Mouse (Mus musculus) hindbrain, embryonic 16.5 days (tissue): ENCODE measurements around the gene Vmn1r199. TPM values are rescaled to one million over a fixed set of nuclear protein-coding genes. Genes with fewer than 3 reads are reported as not detected.
"Not testable (repeated sequence)": the region's sequence is repeated elsewhere in the genome, so short reads cannot be mapped to it uniquely, and the experiment has no call there.

Experiments
- ATAC-seq: fragments of 200-750 bp; cut with Nextera tagmentation; 2 replicates; pipeline ENCODE4 v1.8.0; 2017; ENCODE audit warnings: moderate TSS enrichment, moderate library complexity
- H3K27ac ChIP-seq: fragments of 300-500 bp; sonication (generic); 2 replicates; pipeline ENCODE4 v1.5.1; 2014; ENCODE audit warnings: low read depth, mild to moderate bottlenecking, control low read depth, low read length, moderate library complexity
- H3K27me3 ChIP-seq: fragments of 300-500 bp; sonication (generic); replicated peaks from 2 replicates; pipeline ENCODE4 v1.6.1; 2014; ENCODE audit warnings: low read length; ENCODE audit not compliant: control insufficient read depth, insufficient read depth
- H3K36me3 ChIP-seq: fragments of 300-500 bp; sonication (generic); 2 replicates; pipeline ENCODE4 v1.6.1; 2014; ENCODE audit warnings: mild to moderate bottlenecking, low read length, moderate library complexity, mixed read lengths; ENCODE audit not compliant: control insufficient read depth, insufficient read depth
- H3K4me1 ChIP-seq: fragments of 300-500 bp; sonication (generic); 2 replicates; pipeline ENCODE4 v1.6.1; 2014; ENCODE audit warnings: low read depth, low read length; ENCODE audit not compliant: control insufficient read depth, insufficient read depth
- H3K4me2 ChIP-seq: fragments of 300-500 bp; sonication (generic); 2 replicates; pipeline ENCODE4 v1.6.1; 2014; ENCODE audit warnings: mild to moderate bottlenecking, low read length, control low read depth, moderate library complexity
- H3K4me3 ChIP-seq: fragments of 300-500 bp; sonication (generic); 2 replicates; pipeline ENCODE4 v1.5.1; 2014; ENCODE audit warnings: mild to moderate bottlenecking, low read length, control low read depth, moderate library complexity
- H3K9ac ChIP-seq: fragments of 300-500 bp; sonication (generic); 2 replicates; pipeline ENCODE4 v1.6.1; 2014; ENCODE audit warnings: low read depth, mild to moderate bottlenecking, control low read depth, low read length, moderate library complexity
- H3K9me3 ChIP-seq: fragments of 300-500 bp; sonication (generic); 2 replicates; pipeline ENCODE4 v1.6.1; 2014; ENCODE audit warnings: mild to moderate bottlenecking, low read length, moderate library complexity; ENCODE audit not compliant: control insufficient read depth
- WGBS: fragments of 180-500 bp; shearing (Covaris S2); extraction: QIAGEN DNeasy Blood & Tissue Kit; methylation state at CpG from one replicate; pipeline ENCODE4 v1.1.7; 2014; 5-methylcytosine and 5-hydroxymethylcytosine counted together
- polyA plus RNA-seq: library from polyadenylated mRNA; unstranded; fragments of >200 nt; fragmentation: Nextera tagmentation; extraction: Ambion mirVana; gene quantifications from 2 replicates; pipeline ENCODE4 v1.2.1, GENCODE M21; 2015

Vmn1r199 gene
- not detected in 2 replicates for polyA plus RNA-seq

DNA sequence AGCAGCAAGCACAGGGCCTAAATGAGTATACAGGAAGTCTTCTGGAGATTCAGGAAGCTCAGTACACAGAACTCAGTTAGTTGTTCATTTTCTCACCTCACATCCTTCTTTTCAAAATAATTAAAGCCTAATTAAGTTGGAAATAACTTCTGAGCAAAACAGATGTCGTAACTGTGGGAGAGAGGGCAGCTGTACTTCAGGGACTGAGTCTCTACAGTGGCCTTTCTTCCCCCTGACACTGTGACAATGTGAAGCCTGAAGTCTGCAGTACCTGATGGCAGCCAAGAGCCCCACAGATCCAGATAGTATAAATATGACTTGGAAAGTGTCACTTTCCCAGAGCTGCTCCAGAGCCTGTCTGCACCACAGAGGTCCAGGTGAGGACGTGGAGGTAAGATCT, at the start of gene Vmn1r199:
Vmn1r199 (plus strand) TSS at position 301 of the 400 bp plus-strand sequence.
- no peak within 1 kb of the TSS for H3K4me3 ChIP-seq
- no peaks in the 10 kb centered on the region for H3K9me3 ChIP-seq
- WGBS, result 85% methylated on average over 2 of the region's 2 CpGs
- H3K36me3 ChIP-seq, result no peaks in the 10 kb centered on the region
- H3K4me2 ChIP-seq, result no peak within 1 kb of the TSS
- H3K27me3 ChIP-seq, result no peaks in the 10 kb centered on the region
- no peaks in the 10 kb centered on the region for H3K4me1 ChIP-seq
- no peak for ATAC-seq
- H3K9ac ChIP-seq, result no peak within 1 kb of the TSS
- no peak within 1 kb of the TSS for H3K27ac ChIP-seq

DNA sequence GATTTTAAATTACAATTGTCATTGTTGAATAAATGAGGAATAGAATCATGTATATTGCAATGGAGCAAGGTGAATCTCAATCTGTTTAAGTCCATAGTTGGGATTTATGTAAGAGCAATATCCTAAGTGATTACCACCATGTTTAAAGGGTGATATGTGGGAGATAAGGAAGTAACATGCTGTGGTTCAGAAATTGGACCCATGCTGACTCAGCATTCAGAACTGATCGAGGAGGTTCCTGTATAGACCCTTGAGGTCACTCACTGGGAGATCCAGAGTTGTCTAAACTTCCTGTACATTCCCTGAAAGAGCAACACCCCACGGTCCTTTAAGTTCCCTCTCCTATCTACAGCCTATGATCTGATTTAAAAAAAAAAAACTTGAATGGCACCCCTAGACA, 46.3 kb upstream of the Vmn1r199 start:
- Histone ChIP-seq H3K4me1 (no peaks in the 10 kb centered on the region), H3K4me3 (no peak overlapping the region), H3K4me2 (no peak overlapping the region), H3K36me3 (no peaks in the 10 kb centered on the region), H3K27ac (no peak overlapping the region), H3K9me3 (no peaks in the 10 kb centered on the region), H3K9ac (no peak overlapping the region), H3K27me3 (no peaks in the 10 kb centered on the region)
- no peak for ATAC-seq
- 71% methylated on average over 2 of the region's 2 CpGs for WGBS

DNA sequence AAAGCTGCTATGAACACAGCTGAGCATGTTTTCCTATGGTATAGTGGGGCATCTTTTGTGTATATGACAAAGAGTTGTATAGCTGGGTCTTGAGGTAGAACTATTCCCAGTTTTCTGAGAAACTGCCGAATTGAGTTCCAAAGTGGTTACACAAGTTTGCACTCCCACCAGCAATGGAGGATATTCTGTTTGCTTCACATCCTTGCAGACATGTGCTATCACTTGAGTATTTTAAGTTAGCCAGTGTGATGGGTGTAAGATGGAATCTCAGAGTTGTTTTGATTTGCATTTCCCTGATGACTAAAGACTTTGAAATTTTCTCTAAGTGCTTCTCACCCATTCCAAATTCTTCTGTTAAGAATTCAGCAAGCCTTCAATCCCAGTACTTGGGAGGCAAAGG, 44.1 kb upstream of the Vmn1r199 start:
- Histone ChIP-seq H3K27ac (no peak overlapping the region), H3K4me2 (no peak overlapping the region), H3K9me3 (no peaks in the 10 kb centered on the region), H3K4me3 (no peak overlapping the region), H3K4me1 (no peaks in the 10 kb centered on the region), H3K9ac (no peak overlapping the region), H3K36me3 (no peaks in the 10 kb centered on the region), H3K27me3 (no peaks in the 10 kb centered on the region)
- WGBS, result 96% methylated on average over 1 of the region's 1 CpGs
- ATAC-seq, result no peak

DNA sequence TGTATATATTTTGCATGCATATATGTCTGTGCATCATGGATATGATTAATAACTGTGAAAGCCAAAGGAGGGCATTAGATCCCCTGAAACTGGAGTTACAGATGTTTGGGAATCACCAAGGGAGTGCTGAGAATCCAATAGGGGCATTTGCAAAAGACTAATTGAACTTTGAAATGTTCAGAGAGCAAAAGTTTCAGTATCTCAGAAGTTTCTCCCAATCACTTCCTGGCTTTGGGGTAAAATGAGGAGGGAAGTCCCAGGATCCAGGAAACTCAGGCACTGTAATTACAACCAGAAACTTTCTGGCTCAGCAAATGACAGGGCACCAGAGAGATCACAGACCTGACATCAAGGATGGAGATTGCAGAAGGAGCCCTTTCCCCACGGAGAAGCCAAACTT, 29.6 kb upstream of the Vmn1r199 start, which contains the start of gene Vmn1r198:
Vmn1r198 (plus strand) TSS at position 301 of the 400 bp plus-strand sequence.
- no peak within 1 kb of the TSS for H3K27ac ChIP-seq
- WGBS, result 72% methylated on average over 1 of the region's 1 CpGs
- ATAC-seq, result no peak
- H3K36me3 ChIP-seq, result no peaks in the 10 kb centered on the region
- no peaks in the 10 kb centered on the region for H3K27me3 ChIP-seq
- no peaks in the 10 kb centered on the region for H3K9me3 ChIP-seq
- no peak within 1 kb of the TSS for H3K4me2 ChIP-seq
- H3K9ac ChIP-seq, result no peak within 1 kb of the TSS
- H3K4me1 ChIP-seq, result no peaks in the 10 kb centered on the region
- H3K4me3 ChIP-seq, result no peak within 1 kb of the TSS

DNA sequence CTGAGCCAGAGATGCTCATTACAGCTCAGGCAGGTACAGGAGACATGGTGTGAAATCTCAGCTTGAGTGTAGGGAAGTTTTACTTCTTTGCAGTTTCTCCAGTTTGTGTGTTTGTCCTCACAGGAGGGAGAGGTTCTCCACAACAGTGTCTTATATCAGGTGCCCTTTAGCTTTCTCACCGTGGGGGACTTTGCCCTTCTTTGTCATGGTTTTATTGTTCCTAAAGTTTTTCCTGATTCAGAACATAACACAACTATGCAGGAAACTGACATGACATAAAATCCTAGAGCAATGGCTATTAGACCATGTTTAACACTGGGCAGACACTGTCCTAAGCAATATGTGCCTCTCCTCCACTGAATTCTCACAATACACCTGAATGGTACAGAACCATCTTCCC, 28.8 kb upstream of the Vmn1r199 start:
- Histone ChIP-seq H3K4me1 (no peaks in the 10 kb centered on the region), H3K27ac (no peak overlapping the region), H3K27me3 (no peaks in the 10 kb centered on the region), H3K9ac (no peak overlapping the region), H3K36me3 (no peaks in the 10 kb centered on the region), H3K4me2 (no peak overlapping the region), H3K9me3 (no peaks in the 10 kb centered on the region), H3K4me3 (no peak overlapping the region)
- ATAC-seq, result no peak
- 86% methylated on average over 1 of the region's 1 CpGs for WGBS

DNA sequence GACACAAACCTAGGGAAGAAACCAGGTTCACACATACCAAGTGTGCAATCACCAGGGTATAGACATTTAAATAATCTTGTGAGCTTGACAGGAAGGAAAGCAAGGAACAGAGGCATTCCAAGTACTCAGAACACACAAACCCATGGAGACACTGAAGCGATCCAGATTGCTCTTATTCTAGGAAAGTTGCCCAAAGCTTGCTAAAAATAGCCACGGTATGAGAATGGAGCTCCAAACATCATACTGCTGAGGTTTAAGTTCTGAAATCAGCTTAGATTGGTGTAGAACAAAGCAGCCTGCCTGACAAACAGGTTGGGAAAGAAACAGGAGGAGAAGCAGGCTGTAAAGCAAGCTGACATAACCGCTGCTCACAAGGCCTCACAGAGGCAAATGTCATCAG, 1.5 kb downstream of the Vmn1r199 start:
- H3K27me3 ChIP-seq, H3K4me2 ChIP-seq, H3K4me1 ChIP-seq, H3K4me3 ChIP-seq, H3K9ac ChIP-seq, H3K36me3 ChIP-seq, H3K27ac ChIP-seq, ATAC-seq, H3K9me3 ChIP-seq: not testable (repeated sequence)
- WGBS, result 84% methylated on average over 3 of the region's 3 CpGs

DNA sequence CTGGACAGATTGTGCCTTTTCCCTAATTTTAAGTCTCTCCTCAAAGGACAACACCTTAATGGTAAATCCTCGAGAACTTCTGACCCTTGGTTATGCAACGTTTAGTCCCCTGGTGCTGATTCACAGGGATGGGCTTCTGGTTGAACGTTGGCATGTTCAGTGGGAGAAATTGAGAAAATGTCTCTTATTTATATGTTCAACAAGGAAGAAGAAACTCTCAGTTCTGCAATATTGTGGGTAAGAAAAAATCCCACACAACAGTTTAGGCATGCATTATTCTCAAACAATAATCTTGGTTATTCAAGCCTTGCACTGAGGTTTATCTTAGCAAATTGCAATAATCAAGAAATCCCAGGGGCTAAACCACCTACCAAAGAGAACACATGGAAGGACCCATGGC, 3.8 kb downstream of the Vmn1r199 start:
- Histone ChIP-seq H3K4me1 (no peaks in the 10 kb centered on the region), H3K36me3 (no peaks in the 10 kb centered on the region), H3K27me3 (no peaks in the 10 kb centered on the region), H3K9me3 (no peaks in the 10 kb centered on the region), H3K9ac (no peak overlapping the region), H3K27ac (no peak overlapping the region), H3K4me2 (no peak overlapping the region), H3K4me3 (no peak overlapping the region)
- 84% methylated on average over 3 of the region's 3 CpGs for WGBS
- no peak for ATAC-seq

DNA sequence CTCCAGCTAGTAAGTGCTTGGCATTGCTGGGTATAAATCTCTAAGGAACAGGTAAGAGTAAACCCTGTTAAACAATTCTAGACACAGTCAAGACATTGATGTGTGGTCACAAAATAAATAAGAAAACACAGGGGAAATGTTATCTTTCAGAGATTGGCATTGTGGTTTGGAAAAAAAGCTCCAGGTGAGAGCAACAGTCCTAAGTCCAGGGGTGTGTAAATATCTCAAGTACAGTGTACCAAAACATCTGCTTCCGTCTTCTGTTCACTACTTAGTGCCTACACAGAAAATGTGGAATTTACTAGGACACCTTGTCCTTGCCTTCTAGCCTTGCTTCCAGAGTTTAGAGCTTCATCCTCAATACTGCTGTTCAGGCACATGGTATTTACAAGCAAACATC, 7.4 kb downstream of the Vmn1r199 start:
- WGBS, result 80% methylated on average over 1 of the region's 1 CpGs
- ATAC-seq, result no peak
- Histone ChIP-seq H3K4me1 (no peaks in the 10 kb centered on the region), H3K36me3 (no peaks in the 10 kb centered on the region), H3K27ac (no peak overlapping the region), H3K9me3 (no peaks in the 10 kb centered on the region), H3K9ac (no peak overlapping the region), H3K27me3 (no peaks in the 10 kb centered on the region), H3K4me3 (no peak overlapping the region), H3K4me2 (no peak overlapping the region)

DNA sequence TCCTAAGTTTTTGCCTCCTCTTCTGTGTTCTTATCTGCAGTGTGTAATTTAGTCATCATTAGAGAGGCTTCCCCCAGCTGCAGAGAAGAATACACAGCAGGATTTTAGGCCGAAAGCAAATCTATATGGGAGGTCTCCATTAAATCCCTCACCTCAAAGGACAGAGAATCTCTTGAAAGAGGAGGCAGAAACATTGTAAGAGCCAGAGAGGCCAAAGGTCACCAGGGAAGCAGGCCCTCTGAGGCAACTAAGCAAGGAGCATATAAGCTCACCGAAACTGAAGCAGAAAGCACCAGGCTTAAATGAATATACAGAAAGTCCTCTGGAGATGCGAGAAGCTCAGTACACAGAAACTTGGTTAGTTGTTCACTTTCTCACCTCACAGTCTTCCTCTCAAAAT, 10.5 kb downstream of the Vmn1r199 start, which contains the start of gene Vmn1r200:
Vmn1r200 (plus strand) TSS at position 301 of the 400 bp plus-strand sequence.
- WGBS, result 40% methylated on average over 3 of the region's 3 CpGs
- ATAC-seq, result no peak
- Histone ChIP-seq H3K9ac (no peak within 1 kb of the TSS), H3K36me3 (no peaks in the 10 kb centered on the region), H3K27ac (no peak within 1 kb of the TSS), H3K4me2 (no peak within 1 kb of the TSS), H3K9me3 (no peaks in the 10 kb centered on the region), H3K4me1 (no peaks in the 10 kb centered on the region), H3K4me3 (no peak within 1 kb of the TSS), H3K27me3 (no peaks in the 10 kb centered on the region)

DNA sequence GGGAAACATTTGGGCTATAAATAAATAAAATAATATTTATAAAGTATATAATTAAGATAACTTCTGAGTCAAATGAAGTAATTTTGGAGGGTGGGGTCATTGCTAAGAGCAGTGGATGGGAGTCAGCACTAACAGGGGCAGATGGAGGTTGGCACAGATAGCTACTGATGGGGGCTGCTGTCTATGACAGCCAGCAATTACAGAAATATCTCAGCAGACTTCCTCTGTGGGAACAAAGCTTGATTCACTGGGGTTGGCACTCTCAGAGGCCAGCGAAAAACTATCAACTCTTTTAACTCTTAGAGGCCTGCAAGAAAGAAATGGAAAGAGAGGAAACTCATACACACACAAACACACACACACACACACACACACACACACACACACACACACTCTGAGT, 23.4 kb downstream of the Vmn1r199 start:
- no peak for ATAC-seq
- Histone ChIP-seq H3K4me2 (no peak overlapping the region), H3K36me3 (no peaks in the 10 kb centered on the region), H3K9me3 (no peaks in the 10 kb centered on the region), H3K4me3 (no peak overlapping the region), H3K4me1 (no peaks in the 10 kb centered on the region), H3K27me3 (no peaks in the 10 kb centered on the region), H3K9ac (no peak overlapping the region), H3K27ac (no peak overlapping the region)
- WGBS, result 74% methylated on average over 1 of the region's 1 CpGs
